Mouse (Mus musculus): ENCODE measurements around the gene Trpv2. TPM values are rescaled to one million over a fixed set of nuclear protein-coding genes. Genes with fewer than 3 reads are reported as not detected.
A peak's percentile ranks its signal among the peaks of the same experiment; 100 is the strongest.

The Trpv2 gene
- 10 to 100 TPM; 14.5 to 15.9 (median 15.1) TPM for total RNA-seq (2022)

DNA sequence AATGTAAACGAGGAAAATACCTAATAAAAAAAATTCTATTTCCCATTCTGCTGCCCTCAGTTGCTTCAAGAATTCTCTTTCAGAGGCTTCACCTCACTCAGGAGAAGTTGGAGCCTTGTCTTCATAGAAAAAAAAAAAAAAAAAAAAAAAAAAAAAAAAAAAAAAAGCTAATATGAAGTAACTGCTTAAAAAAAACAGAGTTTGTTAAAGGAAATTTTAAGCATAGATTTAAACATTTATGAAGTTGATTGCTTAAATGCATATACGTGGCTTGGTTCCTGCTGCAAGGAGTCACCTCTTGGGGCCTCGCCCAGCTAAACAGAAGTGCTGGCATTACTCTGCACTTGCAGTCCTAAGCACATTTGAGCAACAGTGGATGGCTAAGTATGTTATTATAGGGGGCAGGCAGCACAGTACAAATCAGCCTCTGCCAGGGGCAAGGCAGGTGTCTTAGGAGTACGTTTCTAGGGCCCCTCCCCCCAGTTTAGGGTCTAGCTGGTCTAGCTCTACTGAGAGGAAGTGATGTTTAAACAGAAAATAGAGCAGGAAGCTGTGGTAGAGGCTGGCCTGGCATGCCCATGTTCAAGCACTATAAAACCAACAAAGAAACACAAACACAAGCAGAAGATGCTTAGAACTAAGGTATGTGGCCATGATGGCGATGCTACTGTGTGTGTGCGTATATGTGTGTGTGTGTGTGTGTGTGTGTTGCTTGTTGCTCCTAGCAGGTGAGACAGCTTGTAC, at the start of gene Trpv2:
Gene Trpv2 (plus strand): TSS at position 528 of the 744 bp plus-strand sequence.
- no peak for DNase-seq (ENCODE audit: low spot score in 2 of 2)

DNA sequence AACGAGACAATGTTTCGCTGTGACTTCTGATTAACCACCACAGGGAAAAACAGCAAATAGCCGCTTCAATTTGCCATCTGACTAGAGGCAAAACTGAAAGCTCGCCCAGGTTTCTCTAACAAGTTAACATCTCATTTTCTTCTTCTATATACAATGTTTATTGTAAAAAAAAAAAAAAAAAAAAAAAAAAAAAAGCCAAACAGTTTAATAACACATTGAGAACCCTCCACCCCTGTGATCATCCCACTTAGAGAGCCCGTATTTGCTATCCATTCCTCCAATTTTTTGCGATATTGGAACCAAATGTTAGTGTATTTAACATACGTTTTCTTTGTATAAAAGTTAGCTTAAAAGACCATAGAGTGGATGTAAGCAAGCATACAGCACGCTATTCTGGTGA, 37.2 kb upstream of the Trpv2 start:
- no peak for DNase-seq (ENCODE audit: low spot score in 2 of 2)

DNA sequence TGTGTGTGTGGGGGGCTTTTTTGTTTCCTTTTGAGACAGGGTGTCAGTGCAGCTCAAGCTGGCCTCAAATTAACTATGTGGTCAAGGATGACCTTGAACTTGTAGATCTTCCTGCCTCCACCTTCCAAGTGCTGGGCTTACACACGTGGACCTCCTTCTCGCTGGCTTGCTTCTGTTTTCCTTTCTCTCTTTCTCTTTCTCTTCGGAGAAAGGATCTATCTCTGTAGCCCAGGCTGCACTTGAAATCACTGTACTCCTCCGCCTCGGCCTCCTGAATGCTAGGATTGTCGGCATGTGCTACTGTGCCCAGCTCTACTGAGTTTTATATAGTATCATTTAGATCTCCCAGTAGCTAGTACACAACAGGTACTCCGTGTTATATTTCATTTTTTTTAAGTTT, 36.7 kb upstream of the Trpv2 start:
- no peak for DNase-seq (ENCODE audit: low spot score in 2 of 2)

DNA sequence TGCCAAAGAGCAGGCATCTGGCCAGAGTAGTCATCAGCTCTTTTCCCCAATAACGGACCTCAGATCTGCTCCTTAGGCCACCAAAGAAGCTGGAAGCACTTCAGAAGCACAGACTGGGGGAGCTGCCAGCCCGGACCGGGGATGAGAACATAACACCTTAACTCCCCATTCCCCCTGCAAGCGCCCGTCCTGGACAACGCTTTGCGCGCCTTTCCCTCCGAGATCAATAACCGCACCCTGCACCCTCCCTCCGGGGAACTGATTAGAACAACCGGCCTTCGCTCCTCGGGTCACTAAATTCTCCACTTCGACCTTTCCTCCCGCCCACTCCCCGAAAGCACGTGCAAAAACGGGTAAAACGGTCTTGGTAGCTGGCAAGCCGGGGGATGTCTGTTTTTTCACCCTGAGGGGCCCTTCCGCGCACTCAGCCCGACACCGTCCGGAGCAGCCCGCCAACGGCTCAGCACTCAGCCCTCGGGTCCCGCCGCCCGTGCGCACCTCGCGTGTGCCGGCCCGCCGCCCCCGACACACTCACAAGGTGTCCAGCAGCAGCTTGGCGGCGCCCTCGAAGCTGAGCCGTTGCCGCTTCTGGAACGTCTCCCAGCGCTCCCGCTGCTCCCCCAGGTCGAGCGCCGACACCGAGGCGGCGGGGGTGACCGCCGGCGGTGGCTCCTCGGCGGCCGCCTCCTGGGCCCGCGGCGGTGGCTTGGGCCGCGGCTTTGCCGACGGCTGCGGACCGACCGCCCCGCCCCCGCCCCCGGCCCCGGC, 35.8 kb upstream of the Trpv2 start:
- DNase-seq (ENCODE audit: low spot score in 2 of 2): peak in 1 of 2 experiments; percentile 27

DNA sequence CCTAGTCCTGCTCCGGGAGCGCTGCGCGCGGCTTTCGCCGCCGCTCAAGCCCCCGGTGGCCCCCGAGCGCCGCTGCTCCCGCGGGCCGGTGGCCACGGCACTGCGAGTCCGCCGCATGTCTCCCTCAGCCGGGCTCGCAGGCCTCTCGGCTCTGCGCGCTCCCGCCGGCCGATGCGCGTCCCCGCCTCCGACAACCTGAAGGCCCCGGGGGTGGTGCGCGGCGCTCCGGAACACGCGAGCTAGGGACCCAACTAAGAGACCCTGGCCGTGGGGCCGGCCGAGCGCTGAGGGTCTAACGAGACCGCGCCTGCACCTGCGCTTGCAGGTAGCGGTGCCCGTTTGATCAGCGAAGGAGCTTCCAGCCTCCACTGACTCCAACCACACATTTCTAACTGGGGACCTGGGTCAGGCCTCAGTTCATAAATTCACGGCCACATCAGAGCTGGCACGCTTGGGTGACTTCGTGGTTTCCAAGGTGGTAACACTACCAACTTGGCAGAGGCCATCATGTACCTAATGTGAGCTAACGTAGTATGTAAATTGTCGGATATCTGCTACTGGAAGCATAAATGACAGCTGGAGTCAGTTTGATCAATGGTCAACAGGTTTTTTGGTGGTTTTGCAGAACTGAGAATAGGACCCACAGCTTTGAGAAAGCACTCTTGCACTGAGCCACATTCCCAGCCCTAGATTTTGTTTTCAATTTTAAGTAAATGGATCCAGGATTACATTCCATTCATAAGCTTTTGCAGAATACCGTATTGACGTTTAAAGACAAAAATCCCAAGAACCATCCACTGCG, 35.0 kb upstream of the Trpv2 start, which contains the start of gene Cenpv:
Gene Cenpv (minus strand): TSS at position 173 of the 802 bp plus-strand sequence.
- peak in 1 of 2 experiments; percentile 64 for DNase-seq (ENCODE audit: low spot score in 2 of 2)

DNA sequence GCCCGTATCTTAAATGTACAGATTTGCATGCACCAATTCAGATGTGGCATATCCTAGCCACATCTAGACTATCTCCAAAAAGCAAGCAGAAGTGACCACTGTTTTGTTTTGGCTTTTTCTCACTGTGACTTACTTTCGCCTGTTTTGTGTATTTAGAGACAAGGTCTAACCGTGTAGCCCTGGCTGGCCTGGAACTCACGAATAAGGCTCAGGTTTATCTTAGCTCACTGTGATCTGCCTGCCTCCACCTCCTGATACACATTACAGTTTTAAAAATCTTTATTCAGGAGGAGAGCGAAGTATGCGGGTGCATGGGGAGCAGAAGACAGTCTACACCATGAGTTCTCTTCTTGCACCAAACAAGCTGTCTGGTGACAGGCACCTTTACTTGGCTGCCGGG, 34.1 kb upstream of the Trpv2 start:
- no peak for DNase-seq (ENCODE audit: low spot score in 2 of 2)

DNA sequence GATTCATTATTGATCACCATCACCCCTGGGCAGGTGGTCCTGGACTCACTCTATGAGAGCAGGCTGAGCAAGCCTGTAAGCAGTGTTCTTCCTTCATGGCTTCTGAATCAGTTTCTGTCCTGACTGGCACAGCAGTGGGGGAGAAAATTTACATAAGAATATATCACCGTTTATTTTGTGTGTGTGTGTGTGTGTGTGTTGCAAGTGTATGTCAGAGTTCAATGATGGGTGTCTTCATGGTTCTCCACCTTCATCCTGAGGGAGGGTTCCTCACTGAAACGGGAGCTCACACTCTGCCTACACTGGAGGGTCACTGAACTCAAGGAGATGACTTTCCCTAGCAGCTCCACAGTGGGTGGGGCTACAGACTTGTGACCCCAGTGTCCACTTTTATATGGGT, 33.3 kb upstream of the Trpv2 start:
- DNase-seq (ENCODE audit: low spot score in 2 of 2): no peak

DNA sequence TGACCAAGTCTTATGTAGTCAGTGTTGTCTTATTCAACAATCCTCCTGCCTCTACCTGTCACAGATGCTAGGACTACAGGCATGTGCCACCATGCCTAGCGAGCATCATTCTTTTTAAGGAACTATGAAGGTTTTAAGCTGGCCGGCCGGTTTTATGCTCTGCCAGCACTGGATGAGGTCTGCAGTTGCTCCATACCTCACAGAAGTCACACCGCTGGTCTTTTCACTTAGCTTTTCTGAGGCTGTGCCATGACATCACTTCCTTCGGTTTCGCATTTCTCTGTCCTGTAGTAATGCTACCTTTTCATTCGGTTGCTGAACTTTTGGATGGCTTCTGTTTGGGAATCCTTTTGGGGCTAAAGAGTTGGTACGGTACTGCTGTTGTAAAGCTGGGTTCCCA, 32.7 kb upstream of the Trpv2 start:
- DNase-seq (ENCODE audit: low spot score in 2 of 2): no peak

DNA sequence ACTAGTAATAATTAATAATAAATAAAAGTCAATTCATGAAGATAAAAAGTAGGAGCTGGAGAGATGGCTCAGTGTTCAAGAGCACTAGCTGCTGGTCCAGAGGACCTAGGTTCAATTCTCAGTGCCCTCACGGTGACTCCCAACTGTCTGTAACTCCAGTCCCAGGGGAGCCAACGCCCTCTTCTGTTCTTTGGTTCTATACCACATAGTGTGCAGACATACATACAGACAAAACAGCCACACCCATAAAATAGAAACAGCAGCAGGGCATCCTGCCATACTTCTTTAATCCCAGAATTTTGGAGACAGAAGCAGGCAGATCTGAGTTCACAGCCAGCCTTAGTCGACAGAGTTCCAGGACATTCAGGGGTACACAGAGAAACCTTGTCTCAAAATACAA, 30.3 kb upstream of the Trpv2 start:
- DNase-seq (ENCODE audit: low spot score in 2 of 2): no peak

DNA sequence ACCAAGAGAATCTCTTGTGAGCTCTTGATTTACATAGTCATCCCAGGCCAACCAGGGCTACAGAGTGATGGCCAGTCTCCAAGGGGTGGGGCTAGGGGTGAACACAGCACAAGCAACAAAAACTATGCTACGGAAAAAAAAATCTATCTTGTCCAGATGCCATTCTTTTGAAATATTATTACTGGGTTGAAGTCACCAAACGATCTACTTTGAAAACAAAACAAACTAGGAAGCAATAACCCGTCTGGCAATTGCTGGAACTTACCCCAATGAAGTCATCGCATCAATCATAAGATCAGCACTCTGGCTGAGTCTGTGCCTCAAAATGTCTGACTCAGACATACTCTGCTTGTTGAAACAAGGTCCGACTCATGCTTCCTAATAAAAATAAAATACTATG, 24.5 kb upstream of the Trpv2 start:
- DNase-seq (ENCODE audit: low spot score in 2 of 2): peak; percentile 39 to 43

DNA sequence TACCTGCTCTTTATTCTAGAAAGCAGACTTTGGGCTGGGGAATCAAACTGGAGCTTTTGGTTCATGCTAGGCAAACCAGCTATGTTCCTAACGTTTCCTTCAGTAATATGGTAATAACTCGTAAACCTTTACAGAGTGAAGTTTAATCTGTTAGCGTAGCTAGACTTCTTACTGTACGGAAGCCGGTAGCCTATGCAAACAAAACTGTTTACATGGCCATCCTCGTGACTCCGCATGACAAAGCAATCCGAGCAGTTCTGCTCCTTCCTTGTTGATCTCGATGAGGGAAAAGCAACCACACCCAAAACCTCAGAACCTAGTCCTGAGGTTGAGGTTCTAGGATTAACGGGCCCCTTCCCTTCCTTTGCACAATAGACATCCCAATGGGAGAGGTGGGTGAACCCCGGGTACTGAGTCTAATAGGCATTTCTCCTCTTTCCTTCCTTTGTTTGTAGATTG, 24.0 kb upstream of the Trpv2 start:
- peak; percentile 42 to 51 for DNase-seq (ENCODE audit: low spot score in 2 of 2)

DNA sequence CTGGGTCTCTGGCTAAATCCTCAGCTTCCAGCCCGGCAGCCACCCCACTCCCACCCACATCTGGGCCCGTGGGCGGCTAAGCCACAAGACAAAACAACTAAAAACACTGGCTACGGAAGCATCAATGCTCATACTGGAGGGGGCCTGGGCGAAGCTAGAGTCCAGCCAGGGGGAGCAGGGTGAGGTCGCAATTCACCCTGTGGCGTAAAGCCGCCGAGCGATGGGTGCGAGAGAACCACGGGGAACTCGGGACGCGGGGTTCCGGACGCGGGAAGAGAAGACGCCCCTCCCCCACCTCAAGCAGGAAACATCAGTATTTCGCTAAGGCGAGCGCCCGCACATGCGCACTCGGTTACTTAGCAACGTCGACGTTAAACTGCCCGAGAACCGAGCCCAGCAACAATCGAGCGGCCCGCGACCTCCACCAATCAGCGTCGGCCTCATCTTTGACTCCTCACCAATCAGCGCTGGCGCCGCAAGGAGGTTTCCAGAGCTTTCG, 23.5 kb upstream of the Trpv2 start, which contains the start of gene Ubb:
Gene Ubb (plus strand): TSS at position 445 of the 499 bp plus-strand sequence.
- DNase-seq (ENCODE audit: low spot score in 2 of 2): peak; percentile 99 to 100

DNA sequence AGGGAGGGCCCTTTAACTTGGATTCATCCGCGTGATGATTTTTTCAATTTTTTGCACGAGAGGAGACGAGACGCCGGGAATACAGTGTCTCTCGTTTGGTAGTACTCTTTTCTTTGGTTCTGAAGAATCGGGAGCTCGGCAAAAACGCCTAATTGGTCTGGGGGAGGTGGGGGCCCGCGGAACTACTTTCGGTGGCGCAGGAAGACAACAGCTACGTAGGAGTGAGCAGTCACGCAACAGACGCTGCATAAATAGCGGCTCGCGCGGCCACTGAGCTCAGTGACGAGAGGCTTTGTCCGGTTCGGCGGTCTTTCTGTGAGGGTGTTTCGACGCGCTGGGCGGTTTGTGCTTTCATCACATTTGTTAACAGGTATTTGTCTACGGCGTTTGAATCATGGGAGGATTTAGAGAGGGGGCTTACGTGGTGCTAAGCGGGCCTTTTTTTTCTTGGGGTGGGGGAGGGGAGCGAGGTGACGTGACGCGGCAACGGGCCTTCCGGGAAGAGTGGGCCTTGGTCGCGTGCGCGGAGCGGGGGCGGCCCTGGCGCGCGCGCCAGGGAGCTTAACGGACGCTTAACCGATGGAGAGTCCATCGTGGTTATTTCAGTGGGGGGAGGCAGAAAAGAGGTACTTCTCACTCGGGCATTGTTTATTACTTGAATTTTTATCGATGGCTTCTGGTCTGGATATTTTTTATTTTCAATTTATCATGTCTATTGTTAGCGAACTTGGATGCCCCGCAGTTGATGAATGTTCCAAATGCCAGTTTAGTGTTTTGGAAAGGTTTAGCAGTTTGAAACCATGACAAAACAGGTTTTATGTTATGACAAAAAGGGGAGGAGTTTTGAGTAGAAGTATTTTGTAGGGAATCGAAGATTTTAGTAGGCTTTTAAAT, 22.8 kb upstream of the Trpv2 start:
- DNase-seq (ENCODE audit: low spot score in 2 of 2): peak in 1 of 2 experiments; percentile 86

DNA sequence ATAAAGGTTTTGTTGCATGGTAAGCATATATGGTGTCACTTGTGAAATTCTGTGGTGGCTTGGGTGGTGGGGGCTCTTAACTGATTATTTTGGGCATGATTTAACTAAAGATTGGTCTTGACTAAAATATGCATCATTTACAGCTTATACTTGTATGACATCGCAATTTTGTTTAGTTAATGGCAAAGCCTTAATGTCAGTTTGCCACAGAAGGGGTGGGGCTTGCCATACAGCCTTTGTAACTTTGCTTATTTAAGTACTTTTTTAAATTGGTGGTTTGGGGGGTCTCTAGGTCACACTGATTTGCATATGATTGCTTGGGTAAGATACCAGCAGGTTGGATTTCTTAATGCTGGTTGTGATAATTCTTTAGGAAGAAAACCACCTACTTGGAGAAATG, 21.1 kb upstream of the Trpv2 start:
- no peak for DNase-seq (ENCODE audit: low spot score in 2 of 2)

DNA sequence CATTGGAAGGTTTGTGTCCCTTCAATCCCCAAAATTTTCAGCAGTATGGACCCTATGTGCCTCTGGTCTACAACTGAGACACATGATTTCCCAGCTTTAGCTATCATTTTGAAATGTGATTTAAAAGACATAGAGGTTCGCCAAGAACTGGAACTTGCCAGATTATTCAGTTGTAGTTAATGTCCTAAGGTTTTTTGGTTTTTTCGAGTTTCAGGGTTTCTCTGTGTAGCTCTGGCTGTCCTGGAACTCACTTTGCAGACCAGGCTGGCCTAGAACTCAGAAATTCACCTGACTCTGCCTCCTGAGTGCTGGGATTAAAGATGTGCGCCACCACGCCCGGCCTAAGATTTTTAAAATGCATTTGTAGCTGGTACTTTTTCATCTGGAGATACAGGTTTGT, 20.7 kb upstream of the Trpv2 start:
- DNase-seq (ENCODE audit: low spot score in 2 of 2): no peak

DNA sequence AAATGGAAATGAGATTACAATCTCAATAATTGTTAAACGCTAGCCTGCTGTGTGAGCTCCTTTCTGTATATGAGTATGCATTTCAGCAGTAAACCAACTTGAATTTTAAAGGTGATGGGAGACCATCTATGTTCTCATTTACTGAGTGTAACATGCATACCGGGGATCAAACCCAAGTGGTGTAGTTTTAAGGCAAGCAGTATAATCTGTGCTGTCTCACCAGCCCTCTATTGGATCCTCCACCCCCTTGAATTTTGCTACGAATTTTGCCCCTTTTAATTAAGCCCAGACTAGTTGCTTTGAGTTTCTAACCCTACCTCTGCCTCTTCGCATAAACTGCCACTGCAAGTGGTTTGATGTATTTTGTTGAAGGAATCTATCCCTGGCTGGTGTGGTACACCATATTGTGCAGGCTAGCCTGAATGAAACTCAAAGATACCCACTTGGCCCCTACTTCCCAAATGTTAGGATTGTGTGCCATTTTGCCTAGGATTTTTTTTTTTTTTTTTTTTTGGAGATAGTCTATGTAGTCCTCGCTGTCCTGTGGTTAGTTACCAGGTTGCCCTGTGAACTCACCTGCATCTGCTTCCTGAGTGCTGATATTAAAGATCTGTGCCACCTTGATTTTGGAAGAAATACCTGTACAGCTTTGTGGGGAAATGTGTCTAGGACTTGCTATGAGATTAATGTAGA, 20.0 kb upstream of the Trpv2 start:
- DNase-seq (ENCODE audit: low spot score in 2 of 2): no peak

DNA sequence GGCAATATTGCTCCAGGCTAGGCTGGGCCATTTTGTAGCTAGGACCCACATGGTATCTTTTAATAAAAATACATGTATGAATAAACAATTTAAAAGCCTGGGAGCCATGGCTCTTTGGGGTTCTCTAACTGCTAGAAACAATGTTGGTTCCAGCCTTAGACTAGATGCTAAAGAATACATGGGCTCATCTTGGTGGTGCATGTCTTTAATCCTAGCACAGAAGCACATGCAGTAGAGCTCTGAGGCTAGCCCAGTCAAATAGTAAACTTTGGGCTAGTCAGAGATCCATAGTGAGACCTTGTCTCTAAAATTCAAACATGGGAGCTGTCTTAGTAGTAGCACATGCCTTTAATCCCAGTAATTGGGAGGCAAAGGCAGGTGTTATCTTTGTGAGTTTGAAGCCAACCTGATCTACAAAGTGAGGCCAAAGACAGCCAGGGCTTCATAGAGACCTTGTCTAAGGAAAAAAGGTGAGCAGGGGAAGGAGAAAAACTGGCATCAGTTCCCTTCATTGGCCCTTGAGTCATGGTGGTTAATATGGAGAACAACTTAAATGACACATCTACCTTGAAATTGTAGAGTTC, 19.3 kb upstream of the Trpv2 start:
- DNase-seq (ENCODE audit: low spot score in 2 of 2): no peak

DNA sequence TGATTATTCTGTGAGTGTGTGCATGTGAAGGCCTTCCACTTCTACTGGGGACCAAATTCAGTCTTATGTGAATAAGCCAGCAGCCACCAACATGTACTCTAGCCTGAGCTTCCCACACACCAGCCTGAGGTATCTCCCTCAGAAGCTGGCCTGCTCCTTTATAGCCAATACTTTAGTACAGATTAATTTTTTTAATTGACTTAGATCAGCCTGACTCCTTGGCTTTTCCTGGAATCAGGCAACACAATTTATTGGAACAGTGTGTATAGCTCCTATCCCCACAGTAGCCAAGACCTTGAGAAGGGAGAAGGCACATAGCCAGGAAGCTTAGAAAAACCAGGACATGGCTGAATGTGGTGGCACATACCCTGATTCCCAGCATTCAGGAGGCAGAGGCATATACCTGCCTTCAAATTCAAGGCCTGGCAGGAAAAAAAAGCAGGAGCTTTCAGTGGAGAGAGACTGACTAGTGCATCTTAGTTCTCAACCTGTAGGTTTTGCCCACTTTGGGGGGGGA, 18.3 kb upstream of the Trpv2 start:
- no peak for DNase-seq (ENCODE audit: low spot score in 2 of 2)

DNA sequence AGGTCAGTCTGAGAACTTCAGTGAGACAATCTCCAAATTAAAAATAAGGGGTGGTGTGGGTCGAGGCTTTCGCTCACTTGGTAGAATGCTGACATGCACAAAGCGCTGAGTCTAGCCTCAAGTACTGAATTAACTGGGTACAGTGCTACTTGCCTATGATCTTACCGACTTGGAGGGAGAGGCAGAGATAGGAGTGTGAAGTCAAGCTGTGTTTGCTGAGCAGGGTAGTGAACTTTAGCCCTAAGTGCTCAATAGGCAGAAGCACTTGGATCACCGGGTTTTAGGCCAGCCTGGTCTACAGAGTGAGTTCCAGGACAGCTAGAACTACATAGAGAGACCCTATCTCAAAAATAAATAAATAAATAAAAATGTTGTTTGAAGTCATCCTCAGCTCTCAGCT, 17.1 kb upstream of the Trpv2 start:
- no peak for DNase-seq (ENCODE audit: low spot score in 2 of 2)

Data from layer of hippocampus, adult 8-10 months (tissue).